Mouse (Mus musculus) urinary bladder, postnatal 25 days (tissue): ENCODE measurements around the gene 6430571L13Rik.

ENCODE experiments used
- DNase-seq: peaks from one replicate; pipeline ENCODE4 v3.0.0; 2022; ENCODE audit warnings: low spot score

6430571L13Rik gene

GRCm38 (mm10) chr9:107307099-107307872 lies 33.1 kb upstream of the 6430571L13Rik start:
- DNase-seq = no peak

DNA sequence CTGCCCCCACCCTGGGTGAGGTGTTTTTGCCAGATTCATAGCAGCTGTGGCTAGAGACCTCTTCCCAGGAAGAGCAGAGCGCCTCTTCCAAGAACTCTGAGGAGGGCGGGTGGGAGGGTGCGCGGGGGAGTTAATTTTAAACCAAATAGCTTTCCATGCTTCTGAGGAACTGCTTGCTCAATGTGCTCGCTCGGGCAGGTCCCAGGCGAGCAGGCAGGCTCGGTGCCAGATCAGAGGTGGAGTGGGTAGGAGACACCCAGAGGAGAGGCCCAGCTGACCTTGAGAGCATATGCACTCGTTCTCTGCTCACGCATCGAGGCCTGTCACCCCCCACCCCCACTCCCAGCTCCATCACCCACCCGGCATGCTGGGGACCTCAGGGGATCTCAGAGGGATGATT lies 32.5 kb upstream of the 6430571L13Rik start:
- peak; percentile 79 for DNase-seq

DNA sequence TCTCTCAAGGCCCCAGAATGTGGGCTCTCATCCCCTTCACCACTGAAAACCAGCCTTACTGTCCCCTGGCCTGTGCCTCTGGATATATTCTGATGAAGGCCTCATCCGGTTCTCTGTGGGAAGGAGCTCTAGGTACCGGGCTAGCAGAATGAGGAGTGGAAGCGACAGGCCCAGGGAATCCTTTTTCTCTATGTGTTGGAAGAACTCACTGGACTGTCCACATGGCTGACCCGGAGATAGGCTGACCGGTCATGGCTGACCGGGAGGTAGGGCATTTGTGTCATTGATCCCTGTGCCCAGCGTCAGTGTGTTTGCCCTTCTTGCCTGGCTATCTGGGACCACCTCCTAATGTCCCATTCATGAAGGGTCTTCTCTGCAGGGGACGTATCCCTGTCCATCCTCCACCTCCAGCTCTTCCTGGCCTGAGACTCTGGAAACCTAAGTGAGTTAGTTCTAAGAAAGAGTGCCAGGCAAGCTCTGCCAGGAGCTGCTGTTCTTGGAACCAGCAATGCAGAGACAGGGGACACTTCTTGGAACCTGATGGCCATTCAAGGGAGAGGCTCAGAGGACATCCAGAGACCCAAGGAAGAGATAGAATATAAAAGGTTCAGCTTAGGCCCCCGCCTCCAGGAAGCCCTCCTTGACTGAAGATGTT lies 31.9 kb upstream of the 6430571L13Rik start:
- DNase-seq = no peak

- DNase-seq = no peak
Observed at GRCm38 (mm10) chr9:107309171-107309570, 31.2 kb upstream of the 6430571L13Rik start.

DNA sequence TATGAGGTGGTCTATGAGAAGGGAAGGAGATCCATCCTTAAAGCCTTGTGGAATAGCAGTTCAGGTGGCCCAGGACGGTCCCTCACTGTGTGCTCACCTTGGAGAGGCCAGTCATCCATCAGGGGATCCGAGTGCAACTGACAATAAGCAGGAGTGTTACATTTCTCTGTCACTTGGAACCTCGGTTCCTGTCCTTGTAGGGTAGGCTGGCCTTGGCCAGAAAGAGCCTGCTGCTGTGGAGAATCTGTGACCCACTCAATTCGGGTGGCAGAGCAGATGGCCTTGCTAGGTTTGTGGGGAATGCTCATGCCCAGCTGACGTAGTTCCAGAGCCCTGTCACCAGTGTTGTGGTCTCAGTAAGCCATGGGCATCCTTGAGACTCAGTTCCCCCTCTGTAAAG lies 30.8 kb upstream of the 6430571L13Rik start:
- DNase-seq = no peak

DNA sequence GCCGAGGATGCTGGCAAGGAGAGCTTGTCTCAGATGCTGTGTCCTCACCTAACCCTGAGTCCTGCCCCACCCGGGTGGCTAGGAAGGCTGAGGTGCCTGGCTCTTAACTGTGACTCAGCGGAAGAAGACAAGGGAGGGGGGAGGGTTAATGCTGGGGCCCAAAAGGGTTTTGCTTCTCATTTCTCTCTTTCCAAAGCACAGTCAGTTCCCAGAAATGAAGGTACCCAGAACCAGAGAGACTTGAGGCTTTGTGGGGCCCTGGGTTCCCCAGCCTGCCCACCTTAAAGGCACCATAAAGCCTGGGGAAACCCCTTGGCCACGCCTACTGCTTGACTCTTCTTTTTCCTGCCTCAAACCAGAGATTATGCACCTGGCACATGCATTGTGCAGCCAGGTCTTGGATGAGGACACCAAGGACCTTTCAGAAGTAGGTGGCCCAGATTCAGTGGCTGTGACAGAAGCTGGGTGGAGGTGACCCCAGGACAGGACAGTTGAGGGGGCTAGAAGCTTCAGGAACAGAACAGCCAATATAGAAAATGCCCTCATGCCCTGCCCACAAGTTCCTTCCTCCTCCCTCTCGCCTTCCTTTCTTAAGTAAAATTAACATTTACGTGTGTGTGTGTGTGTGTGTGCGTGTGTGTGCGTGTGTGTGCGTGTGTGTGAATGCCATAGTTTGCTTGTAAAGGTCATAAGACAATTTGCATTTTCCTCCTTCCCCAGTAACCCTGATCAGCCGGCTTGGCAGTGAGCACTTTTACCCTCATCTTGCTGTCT lies 27.4 kb upstream of the 6430571L13Rik start:
- no peak for DNase-seq

DNA sequence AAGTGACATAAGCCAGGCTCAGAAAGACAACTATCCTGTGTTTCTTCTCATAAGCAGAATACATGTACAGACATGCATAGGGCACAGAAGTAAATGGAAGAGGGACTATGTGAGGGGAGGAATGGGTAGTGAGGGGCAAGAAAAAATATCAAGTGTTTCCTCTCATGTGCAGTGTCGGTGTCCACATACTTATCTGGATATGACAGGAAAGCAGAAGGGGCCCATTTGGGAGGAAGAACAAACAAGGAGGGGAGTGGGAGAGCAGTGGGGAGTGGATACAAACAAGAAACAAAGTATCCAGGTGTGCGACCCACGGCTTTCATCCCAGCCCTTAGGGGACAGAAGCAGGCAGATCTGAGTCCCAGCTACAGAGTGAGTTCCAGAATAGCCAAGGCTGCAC lies 26.5 kb upstream of the 6430571L13Rik start:
- DNase-seq = no peak

GRCm38 (mm10) chr9:107315791-107316190 lies 24.6 kb upstream of the 6430571L13Rik start:
- no peak for DNase-seq

DNA sequence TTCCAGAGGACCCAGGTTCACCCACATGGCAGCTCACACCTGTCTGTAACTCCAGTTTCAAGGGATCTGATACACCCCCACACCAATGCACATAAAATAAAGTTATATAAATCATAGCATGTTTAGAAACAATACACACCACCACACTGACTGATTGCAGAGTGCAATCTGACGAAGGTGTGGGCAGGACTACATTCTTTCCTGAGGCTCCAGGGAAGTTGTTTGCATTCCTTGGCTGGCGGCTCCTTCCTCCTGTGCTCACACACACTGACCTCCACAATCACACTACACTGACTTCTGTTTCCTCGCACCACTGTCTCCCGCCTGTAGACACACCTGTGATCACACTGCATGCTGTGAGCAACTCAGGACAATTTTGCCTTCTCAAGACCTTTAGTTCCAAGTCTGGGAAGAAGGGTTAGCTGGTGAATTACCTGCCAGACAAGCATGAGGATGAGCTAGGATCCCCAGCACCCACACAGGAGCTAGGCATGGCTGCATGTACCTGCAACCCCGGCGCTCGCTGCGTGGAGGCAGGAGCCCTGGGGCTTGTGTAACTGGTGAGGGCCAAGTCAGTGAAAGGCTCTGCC lies 17.8 kb upstream of the 6430571L13Rik start:
- no peak for DNase-seq

DNA sequence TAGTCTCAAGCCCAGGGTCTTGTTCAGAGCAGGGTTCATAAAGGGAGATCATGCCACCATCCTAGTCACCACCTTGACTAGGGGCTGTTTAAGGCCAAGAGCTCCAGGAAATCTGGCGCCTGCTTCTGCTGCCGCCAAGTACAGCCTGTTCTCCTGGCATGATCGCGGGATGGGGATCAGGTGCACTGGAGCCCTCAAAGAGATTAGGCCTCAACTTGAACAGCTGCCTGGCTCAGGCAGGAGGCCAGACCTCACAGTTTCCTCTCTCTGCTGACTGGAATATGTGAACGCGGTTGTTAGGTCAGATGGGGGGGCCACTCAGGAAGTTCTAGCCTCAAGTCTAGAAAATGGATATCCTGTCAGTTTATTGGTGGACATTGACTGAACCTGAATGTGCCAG lies 16.8 kb upstream of the 6430571L13Rik start:
- DNase-seq = no peak

DNA sequence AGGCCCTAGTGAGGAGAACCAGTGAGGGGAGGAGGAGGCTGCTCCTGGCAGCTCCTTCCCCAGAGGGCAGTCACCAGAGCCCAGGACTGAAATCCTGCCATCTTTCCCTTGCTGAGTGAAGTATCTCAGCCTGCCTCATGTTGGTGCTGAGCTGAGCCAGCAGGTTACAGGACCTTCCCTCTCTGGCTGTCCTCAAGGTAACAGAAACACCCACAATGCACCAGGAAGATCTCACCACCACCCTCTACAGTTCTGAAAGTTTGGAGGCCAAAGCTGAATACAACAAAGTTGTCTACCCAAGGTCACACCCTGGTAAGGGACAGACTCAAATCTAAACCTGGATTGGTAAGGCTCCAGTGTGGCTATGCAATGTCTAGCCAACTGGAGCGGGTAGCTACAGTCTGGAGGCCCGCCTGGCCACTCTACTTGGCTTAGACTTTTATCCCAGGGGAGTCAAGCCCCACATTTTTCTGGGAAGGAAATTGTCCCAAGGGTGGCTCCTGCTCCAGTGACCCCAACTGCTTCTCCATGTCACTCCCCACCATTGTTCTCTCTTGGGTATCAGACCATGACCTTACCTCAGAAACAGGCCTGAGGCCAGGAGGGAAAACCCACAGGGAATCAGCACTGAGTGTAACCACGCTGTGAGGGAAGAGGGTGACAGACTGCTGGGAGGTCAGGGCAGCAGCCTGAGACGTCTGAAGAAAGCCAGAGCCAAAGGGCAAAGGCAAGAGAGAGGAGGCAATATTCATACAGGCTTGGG lies 15.4 kb upstream of the 6430571L13Rik start:
- no peak for DNase-seq

DNA sequence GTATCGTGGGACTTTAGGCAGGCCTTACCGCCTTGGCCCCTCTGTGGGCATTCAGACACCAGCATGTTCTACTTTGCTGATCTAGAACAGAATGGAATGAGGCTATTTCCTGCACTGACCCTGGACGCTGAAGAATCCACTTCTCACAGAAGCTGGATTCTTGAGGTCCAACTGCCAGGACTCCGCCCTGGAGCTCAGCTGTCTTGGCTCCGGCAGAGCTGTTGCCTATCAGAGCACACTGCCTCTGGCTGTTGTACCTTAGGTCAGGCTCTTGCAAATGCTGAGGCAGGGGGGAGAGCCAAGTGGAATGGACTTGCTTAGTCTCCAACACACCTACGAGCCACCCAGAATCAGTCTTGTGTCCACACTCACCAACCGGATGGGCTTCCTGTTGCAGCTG lies 14.5 kb upstream of the 6430571L13Rik start:
- no peak for DNase-seq

- DNase-seq = no peak
Observed at GRCm38 (mm10) chr9:107327879-107328620, 12.4 kb upstream of the 6430571L13Rik start.

DNA sequence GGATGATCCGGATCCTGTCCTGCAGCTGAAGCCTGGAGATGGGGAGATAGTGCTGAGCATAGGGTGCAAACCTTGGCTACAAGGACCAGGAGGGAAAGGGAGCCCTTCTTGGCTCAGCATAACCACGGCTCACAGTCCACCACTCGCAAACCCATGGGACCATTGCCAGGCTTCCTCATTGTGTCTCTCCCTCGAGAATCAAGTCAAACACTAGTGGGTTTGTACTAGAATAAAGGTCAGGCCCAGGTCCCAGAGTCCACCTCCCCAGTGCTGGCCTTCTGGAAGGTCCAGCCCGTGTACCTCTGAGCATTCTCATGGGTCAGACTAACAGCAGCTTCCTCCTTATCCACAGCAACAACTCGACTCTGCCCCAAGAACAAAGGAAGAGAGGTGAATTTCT lies 9.6 kb upstream of the 6430571L13Rik start:
- no peak for DNase-seq

- no peak for DNase-seq
Observed at GRCm38 (mm10) chr9:107333686-107334085, 6.7 kb upstream of the 6430571L13Rik start.

DNA sequence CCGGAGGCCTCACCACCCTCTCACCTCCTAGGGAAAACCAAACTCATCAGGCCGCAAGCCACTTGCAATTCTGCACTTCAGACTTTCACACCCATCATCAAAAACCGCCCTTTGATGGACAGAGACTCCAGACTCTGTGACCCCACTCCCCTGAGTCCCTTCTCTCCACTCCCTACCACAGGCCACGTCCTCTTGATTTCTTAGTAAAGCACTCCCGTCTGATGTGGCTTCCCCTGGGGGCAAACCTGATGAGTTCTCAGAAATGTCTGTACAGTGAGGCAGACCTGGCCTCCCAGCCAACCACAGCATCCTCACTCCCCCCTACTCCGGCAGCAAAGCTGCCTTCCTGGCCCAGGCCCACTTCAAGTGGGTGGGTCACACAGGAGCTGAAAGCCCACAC lies 6.0 kb upstream of the 6430571L13Rik start:
- DNase-seq = no peak

DNA sequence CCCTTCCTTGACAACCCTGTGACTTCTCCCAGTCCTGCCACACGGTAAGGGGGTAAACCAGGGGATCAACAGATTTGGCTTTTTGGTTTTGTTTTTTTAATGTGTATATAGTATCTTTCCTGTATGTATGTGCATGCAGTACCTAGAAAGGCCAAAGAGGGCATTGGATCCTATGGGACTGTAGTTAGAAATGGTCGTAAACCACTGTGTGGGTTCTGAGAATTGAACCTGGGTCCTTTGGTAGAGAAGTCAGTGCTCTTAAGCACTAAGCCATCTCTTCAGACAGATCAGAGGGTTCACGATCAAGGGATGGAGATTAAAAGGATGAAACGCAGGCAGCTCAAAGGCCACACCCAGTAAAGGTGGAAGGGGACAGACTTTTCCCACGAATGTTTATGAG lies 5.4 kb upstream of the 6430571L13Rik start:
- no peak for DNase-seq

DNA sequence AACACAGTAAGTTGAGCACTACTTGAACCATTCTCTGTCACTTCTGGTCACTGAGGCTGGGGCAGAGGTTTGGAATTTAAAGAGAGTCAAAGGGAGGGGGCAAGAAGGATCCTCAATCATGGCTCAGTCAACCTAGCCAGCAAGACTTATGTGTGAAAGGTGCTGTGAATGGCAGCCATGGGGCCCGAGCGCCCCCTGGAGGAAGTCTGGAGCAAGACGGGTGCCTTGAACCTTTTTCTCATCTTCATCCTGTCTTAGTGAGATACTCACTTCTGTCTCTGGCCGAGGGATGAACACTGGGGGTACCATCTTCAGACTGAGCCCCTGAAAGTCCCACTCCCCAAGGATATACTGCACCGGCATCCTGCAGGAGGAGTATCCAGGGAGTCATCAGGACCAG lies 4.5 kb upstream of the 6430571L13Rik start:
- peak; percentile 71 for DNase-seq

GRCm38 (mm10) chr9:107336386-107336785 lies 4.0 kb upstream of the 6430571L13Rik start:
- no peak for DNase-seq

- peak; percentile 72 for DNase-seq
Observed at GRCm38 (mm10) chr9:107338172-107338883, 2.1 kb upstream of the 6430571L13Rik start, which contains the start of gene Hemk1. Gene Hemk1, minus strand, starts transcription at chr9:107338350.
